Mouse (Mus musculus) midbrain, postnatal 0 days (tissue): ENCODE data around the gene Ppp1r1b. TPM values are rescaled to one million over a fixed set of nuclear protein-coding genes. Genes with fewer than 3 reads are reported as not detected.

Experiments
- ATAC-seq: fragments of 200-750 bp; cut with Nextera tagmentation; 2 replicates; pipeline ENCODE4 v1.8.0; 2017; ENCODE audit warnings: moderate number of reproducible peaks, mild to moderate bottlenecking, moderate TSS enrichment, moderate library complexity; ENCODE audit not compliant: low FRiP score
- DNase-seq: peaks from one replicate; pipeline ENCODE4 v3.0.0-alpha.2; 2015; ENCODE audit warnings: low spot score
- H3K27ac ChIP-seq: fragments of 300-500 bp; sonication (generic); 2 replicates; pipeline ENCODE4 v1.5.1; 2014; ENCODE audit warnings: low read depth, mild to moderate bottlenecking, low read length, mixed read lengths
- H3K27me3 ChIP-seq: fragments of 300-500 bp; sonication (generic); 2 replicates; pipeline ENCODE4 v1.6.1; 2014; ENCODE audit warnings: low read length, control low read depth, mixed read lengths; ENCODE audit not compliant: insufficient read depth
- H3K36me3 ChIP-seq: fragments of 300-500 bp; sonication (generic); 2 replicates; pipeline ENCODE4 v1.6.1; 2014; ENCODE audit warnings: low read length, control low read depth, mixed read lengths; ENCODE audit not compliant: insufficient read depth
- H3K4me1 ChIP-seq: fragments of 300-500 bp; sonication (generic); 2 replicates; pipeline ENCODE4 v1.6.1; 2014; ENCODE audit warnings: mild to moderate bottlenecking, control low read depth, antibody characterized with exemption, low read length, mixed read lengths; ENCODE audit not compliant: insufficient read depth
- H3K4me2 ChIP-seq: fragments of 300-500 bp; sonication (generic); 2 replicates; pipeline ENCODE4 v1.6.1; 2014; ENCODE audit warnings: low read depth, mild to moderate bottlenecking, low read length, mixed read lengths; ENCODE audit not compliant: poor library complexity, severe bottlenecking
- H3K4me3 ChIP-seq: fragments of 300-500 bp; sonication (generic); 2 replicates; pipeline ENCODE4 v1.5.1; 2014; ENCODE audit warnings: low read depth, mild to moderate bottlenecking, low read length, moderate library complexity
- H3K9ac ChIP-seq: fragments of 300-500 bp; sonication (generic); replicated peaks from 2 replicates; pipeline ENCODE4 v1.6.1; 2014; ENCODE audit warnings: mild to moderate bottlenecking, low read length, moderate library complexity, mixed read lengths; ENCODE audit not compliant: poor library complexity, severe bottlenecking
- H3K9me3 ChIP-seq: fragments of 300-500 bp; sonication (generic); 2 replicates; pipeline ENCODE4 v1.6.1; 2016; ENCODE audit warnings: low read length, control low read depth
- CTCF ChIP-seq: IDR thresholded peaks from 2 replicates; pipeline ENCODE4 v1.5.1; 2016; ENCODE audit warnings: antibody characterized with exemption, mild to moderate bottlenecking
- WGBS: fragments of 180-500 bp; shearing (Covaris S2); extraction: QIAGEN DNeasy Blood & Tissue Kit; methylation state at CpG from one replicate; pipeline ENCODE4 v1.1.7; 2014; 5-methylcytosine and 5-hydroxymethylcytosine counted together
- polyA plus RNA-seq: library from polyadenylated mRNA; unstranded; fragments of >200 nt; fragmentation: Nextera tagmentation; extraction: Ambion mirVana; gene quantifications from 2 replicates; pipeline ENCODE4 v1.2.1, GENCODE M21; 2015
- total RNA-seq: library from RNA; depleted of rRNA; stranded (reverse); fragments of >200 nt; gene quantifications from 2 replicates; pipeline ENCODE4 v1.2.3, GENCODE M21; 2014

The Ppp1r1b gene
- total and polyA plus RNA-seq, 2 experiments from 2014 or later: 4.2 to 5.0 TPM

DNA sequence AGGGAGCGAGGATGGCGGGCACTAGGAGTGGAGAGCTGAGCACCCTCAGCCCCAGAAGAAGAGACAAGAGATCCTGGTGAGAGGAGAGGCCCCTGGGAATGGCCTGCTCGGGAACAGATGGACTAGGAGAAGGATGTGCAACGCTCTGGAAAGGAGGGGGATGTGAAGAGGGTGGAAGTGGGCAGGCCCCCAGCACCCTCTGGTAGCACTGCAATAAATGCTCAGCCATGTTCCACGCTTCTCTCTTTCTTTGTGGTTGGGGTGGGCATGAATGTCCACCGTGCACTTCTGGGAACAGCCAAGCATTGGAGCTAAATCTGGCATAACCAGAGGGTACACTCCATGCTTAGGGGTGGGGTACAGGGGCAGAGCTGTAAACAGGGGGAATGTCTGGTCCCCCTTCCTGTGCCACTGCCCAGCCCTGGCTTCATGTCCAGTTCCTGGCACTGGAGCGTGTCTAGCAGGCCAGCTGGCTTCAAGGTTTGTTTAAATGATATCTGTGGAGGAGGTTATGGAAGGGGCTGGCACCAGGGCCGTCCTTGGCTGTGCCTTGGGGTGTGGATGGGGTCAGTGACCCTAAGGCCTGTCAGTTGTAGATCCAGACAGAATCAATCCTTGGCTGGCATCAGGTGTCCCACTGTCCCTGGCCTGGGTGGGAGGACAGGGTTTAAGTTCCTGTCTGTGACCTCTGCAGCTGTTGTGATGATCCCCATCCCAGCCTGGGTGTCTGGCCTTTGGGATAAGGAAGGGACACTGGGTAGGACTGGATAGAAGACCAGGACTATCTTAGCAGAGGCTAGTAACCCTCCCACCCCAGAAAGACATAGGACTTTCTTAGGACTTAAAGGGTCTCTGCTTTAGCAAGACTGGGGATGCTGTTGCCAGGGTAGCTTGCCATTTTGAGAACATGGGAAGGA is 36.8 kb downstream of the Ppp1r1b start:
- DNase-seq (peak; percentile 28), ATAC-seq (no peak)
- no peak for TF ChIP-seq CTCF
- no peak overlapping the region for H3K9ac ChIP-seq
- no peaks in the 10 kb centered on the region for H3K4me1 ChIP-seq
- H3K9me3 ChIP-seq: no peaks in the 10 kb centered on the region
- H3K4me3 ChIP-seq: no peak overlapping the region
- peaks cover 12% of the 10 kb centered on the region for H3K27me3 ChIP-seq
- 72% methylated on average over 8 of the region's 8 CpGs for WGBS
- no peak overlapping the region for H3K27ac ChIP-seq
- no peak overlapping the region for H3K4me2 ChIP-seq
- H3K36me3 ChIP-seq: peaks cover 8% of the 10 kb centered on the region

DNA sequence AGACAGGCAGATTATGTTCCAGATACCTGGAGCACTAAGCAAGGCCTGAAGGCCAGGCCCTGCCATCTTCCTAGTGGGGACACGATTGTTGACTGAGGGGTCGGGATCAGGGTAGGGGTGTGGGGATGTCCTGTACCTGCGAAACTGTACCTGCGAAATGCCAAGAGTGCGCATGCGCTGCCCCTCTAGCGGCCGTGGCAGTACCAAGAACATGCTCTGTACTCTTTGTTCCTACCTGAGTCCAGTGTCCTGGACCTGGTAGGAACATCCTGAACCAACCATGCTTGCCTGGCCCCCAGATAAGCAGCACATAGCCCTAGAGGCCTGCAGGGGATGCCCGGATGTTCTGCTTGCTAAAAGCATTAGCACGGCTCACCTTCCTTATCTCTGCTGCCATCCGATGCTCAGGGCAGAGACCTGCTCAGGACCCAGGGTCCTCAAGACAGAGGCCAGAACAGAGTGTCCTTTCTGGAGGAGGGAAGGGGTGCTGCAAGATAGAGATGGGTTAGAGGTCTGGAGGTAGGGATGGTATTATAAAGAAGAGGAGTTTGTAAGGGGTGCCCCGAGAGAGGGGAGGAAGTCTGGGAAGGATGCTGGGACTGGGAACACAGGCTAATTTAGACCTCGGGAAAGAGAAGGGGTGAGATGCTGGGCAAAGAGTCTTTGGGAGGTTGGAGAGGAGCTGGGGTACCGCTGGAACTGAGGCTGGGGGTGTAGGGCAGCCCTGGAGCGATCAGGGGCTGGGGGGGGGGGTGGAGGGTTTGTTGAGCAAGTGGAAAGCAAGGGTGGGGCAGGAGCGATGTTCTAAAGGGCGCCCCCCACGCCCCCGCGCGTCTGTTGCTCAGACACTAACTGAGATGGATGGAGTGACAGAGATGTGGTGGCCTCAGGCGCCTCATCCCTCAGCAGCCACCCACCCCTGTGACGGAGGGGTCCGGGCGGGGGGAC is 37.7 kb downstream of the Ppp1r1b start, which contains the start of gene Pnmt:
Pnmt (plus strand) TSS at position 813 of the 948 bp plus-strand sequence.
- Histone ChIP-seq H3K36me3 (peaks cover under 1% of the 10 kb centered on the region; the same call in 1 of the 2 replicates), H3K4me1 (no peaks in the 10 kb centered on the region), H3K9me3 (no peaks in the 10 kb centered on the region), H3K27me3 (peaks cover 16% of the 10 kb centered on the region), H3K4me3 (no peak within 1 kb of the TSS), H3K9ac (0 out of 2 replicates have a peak within 1 kb of the TSS, but pooled peaks have one; percentile 19), H3K27ac (no peak within 1 kb of the TSS), H3K4me2 (no peak within 1 kb of the TSS)
- ATAC-seq: no peak
- TF ChIP-seq CTCF: no peak
- no peak for DNase-seq
- 56% methylated on average over 22 of the region's 25 CpGs for WGBS

DNA sequence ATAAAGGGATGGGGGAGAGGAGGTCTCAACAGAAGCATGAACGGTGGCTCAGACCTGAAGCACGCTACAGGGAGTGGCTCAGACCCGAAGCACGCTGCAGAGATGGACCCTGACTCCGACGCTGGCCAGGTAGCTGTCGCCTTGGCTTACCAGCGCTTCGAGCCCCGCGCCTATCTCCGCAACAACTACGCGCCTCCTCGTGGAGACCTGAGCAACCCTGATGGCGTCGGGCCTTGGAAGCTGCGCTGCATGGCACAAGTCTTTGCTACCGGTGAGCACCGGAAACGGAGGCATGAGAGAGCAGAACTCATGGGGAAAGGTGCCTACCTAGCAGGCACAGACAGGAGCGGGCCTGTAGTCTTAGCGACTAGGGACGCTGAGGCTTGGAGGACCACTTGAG is 38.4 kb downstream of the Ppp1r1b start:
- 0 out of 2 replicates have a peak, but pooled peaks have one; percentile 27 for TF ChIP-seq CTCF
- WGBS: 22% methylated on average over 24 of the region's 24 CpGs
- DNase-seq: peak; percentile 17

DNA sequence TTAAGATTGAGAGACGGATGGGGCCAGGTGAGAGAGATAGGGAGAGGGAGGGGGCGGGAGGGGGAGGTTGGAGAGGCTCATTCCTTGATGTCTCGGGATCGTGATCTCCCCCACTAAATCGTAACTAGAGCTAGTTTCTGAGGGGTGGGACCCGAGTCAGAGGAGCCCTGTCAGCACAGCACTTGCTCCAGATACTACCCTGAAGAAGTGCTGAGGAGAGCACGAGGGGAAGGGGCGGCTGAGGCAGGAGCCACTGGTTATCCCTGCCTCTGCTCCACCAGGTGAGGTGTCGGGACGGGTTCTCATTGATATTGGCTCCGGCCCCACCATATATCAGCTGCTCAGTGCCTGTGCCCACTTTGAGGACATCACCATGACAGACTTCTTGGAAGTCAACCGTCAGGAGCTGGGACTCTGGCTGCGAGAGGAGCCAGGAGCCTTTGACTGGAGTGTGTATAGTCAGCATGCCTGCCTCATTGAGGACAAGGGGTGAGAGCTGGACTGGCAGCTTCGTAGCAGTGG is 38.9 kb downstream of the Ppp1r1b start:
- Histone ChIP-seq H3K4me2 (no peak overlapping the region), H3K9ac (no peak overlapping the region), H3K4me1 (no peaks in the 10 kb centered on the region), H3K36me3 (no peaks in the 10 kb centered on the region), H3K9me3 (no peaks in the 10 kb centered on the region), H3K27ac (no peak overlapping the region), H3K27me3 (peaks cover 17% of the 10 kb centered on the region), H3K4me3 (no peak overlapping the region)
- ATAC-seq (no peak), DNase-seq (no peak)
- no peak for TF ChIP-seq CTCF
- 61% methylated on average over 14 of the region's 14 CpGs for WGBS

More for the DNA sequence above, 38.4 kb downstream of the Ppp1r1b start:
- H3K9ac ChIP-seq: 0 out of 2 replicates have a peak overlapping the region, but pooled peaks have one; percentile 19
- no peak for ATAC-seq
- no peak overlapping the region for H3K4me2 ChIP-seq
- H3K36me3 ChIP-seq: no peaks in the 10 kb centered on the region
- no peaks in the 10 kb centered on the region for H3K4me1 ChIP-seq
- no peak overlapping the region for H3K4me3 ChIP-seq
- no peak overlapping the region for H3K27ac ChIP-seq
- peaks cover 17% of the 10 kb centered on the region for H3K27me3 ChIP-seq
- H3K9me3 ChIP-seq: no peaks in the 10 kb centered on the region

DNA sequence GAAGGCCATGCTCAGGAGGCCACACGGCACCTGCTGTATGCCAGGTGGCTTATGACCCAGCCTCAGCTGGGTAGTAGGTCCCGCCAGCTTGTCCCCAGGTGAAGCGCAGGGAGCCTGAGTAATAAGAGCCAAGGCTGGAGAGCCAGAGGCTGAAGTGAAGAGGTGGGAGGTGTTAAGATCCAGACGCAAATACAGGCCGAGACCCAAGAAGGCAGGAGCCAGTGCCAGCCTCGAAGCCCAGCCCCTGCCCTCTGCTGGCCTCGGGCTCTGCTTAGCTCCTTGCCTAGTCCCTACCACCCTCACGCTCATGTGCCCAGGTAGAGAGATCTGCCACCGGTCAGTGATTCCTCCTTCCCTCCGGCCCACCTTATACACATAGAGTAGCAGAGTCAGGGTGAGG is 40.1 kb downstream of the Ppp1r1b start:
- Histone ChIP-seq H3K27ac (no peak overlapping the region), H3K36me3 (no peaks in the 10 kb centered on the region), H3K4me3 (no peak overlapping the region), H3K4me1 (no peaks in the 10 kb centered on the region), H3K27me3 (peaks cover 17% of the 10 kb centered on the region), H3K4me2 (no peak overlapping the region), H3K9me3 (no peaks in the 10 kb centered on the region), H3K9ac (0 out of 2 replicates have a peak overlapping the region, but pooled peaks have one; percentile 4)
- DNase-seq (no peak), ATAC-seq (no peak)
- no peak for TF ChIP-seq CTCF
- WGBS: 83% methylated on average over 10 of the region's 10 CpGs
